Mouse (Mus musculus): ENCODE measurements around the gene Tulp2.
"Not testable (repeated sequence)": the region's sequence is repeated elsewhere in the genome, so short reads cannot be mapped to it uniquely, and the experiment has no call there.

The Tulp2 gene

DNA sequence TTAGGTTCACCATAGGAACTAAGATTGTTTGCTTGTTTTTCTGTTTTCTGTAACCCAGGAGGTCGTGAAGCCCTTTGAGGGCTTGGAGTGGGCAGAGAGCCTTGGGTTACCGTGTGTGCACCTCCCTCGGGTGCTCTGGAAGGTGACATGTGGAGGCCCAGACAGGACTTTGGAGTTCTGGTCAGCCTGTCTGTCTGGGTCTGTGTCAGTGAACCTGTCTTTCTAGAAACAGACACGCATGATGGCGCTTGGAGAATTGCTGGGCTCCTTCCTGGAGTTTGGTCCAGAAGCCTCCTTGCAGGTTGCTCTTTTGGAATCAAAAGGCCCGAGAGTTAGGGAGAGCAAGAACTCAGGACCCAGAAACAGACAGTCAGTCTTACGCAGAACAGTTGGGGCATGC lies 21.3 kb upstream of the Tulp2 start:
- no peak for DNase-seq

DNA sequence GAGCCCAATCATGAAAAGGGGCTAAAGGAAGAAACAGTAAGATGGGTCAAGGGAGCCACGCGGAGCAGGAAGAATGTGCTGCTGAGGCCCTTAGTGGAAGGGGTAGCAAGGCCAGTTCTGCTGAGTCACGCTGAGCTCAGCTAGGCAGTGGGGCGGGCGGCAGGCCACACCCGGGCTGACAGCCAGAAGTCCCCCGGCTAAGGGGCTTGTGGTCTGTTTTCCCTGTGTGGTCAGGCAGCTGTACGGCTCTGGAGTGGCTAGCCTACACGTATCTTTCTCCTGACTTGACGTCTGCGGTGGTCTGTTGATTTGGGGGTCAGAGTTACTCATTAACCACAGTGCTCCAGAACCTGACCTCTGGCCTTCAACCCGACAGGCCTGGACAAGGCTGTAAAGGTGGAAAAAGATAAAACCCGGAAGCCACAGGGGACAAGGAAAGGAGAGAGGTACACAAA lies 20.8 kb upstream of the Tulp2 start:
- peak; percentile 64 for DNase-seq

DNA sequence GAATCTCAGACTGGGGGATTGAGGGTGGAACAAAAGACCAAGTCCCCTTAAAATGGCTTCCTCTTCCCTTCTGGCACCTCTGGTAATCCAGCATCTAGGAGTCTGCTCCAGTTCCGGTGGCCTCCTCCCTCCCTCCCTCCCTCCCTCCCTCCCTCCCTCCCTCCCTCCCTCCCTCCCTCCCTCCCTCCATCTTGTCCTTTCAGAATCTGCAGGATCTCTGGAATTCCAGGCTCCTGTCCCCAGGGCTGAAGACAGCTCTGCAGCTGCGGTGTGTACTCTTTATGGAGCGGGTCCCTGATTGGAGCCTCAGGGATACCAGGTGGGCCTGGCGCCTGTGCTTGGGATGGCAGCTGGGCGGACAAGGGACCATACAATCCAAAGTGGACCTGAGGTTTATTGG lies 20.4 kb upstream of the Tulp2 start:
- peak; percentile 57 for DNase-seq

DNA sequence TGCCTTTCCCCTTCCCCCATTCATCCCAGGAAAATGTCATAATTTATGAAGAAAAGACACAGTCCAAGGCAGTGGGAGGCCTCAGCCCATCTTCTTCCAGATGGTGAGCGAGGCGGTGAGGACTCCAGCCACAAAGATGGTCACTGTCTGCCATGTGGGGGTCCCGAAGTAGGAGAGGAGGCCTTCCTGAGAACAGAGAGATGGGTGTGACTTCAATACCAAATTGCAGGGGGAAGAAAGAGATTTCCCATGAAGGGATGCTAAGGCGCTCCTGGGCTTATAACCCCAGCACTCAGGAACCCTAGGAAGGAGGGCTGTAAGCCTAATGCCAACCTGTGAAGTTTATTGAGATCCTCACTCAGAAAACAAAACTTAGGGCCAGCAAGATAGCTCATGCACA lies 19.9 kb upstream of the Tulp2 start:
- DNase-seq, result no peak

DNA sequence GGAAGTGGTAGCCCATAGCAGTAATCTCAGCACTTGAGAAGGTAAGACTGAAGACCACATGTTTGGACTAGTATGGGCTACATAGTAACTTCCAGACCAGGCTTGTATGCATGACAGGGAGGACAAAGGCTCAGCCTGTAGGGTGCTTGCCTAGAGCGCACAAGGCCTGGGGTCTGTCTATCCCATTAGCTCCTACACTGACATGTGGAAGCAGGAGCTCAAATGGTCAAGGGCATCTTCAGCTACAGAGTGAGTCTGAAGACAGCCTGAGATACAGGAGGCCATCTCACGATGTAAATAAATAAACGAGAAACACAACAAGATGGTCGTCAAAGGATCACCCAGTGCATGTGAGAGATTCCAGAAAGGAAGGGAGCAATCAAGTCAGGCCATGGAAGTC lies 19.4 kb upstream of the Tulp2 start:
- no peak for DNase-seq

DNA sequence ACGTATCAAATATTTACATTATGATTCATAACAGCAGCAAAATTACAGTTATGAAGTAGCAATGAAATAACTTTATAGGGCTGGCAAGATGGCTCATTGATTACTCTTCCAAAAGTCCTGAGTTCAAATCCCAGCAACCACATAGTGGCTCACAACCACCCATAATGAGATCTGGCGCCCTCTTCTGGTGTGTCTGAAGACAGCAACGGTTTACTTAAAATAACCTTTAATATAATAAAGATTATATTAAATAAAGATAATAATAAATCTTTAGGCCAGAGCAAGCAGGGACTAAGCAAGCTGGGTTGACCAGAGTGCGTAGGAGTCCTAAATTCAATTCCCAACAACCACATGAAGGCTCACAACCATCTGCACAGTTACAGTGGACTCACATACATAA lies 18.8 kb upstream of the Tulp2 start:
- DNase-seq, result not testable (repeated sequence)

DNA sequence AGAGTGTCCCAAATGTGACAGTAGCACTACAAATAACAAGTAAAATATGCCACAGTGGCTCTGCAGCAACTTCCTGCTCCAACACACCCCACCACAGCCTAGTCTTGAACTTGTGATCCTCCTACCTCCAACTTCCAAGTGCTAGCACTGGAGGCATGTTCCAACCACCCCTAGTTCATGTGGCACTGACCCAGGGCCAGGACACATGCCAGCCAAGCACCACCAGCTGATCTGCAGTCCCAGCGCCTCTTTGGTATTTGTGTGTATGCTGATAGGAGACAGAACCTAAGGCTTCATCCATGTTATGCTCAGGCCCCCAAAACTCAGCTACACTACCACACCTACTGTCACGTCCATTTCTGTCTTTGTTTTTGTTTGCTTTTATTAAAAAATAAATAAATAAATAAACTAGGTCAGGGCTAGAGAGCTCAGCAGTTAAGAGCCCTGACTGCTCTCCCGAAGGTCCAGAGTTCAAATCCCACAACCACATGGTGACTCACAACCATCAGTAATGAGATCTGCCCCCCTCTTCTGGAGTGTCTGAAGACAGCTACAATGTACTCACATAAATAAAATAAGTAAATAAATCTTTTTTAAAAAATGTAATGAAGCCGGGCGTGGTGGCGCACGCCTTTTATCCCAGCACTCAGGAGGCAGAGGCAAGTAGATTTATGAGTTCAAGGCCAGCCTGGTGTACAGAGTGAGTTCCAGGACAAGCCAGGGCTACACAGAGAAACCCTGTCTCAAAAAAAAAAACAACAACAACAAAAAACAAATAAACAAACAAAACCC lies 17.5 kb upstream of the Tulp2 start:
- DNase-seq, result no peak

DNA sequence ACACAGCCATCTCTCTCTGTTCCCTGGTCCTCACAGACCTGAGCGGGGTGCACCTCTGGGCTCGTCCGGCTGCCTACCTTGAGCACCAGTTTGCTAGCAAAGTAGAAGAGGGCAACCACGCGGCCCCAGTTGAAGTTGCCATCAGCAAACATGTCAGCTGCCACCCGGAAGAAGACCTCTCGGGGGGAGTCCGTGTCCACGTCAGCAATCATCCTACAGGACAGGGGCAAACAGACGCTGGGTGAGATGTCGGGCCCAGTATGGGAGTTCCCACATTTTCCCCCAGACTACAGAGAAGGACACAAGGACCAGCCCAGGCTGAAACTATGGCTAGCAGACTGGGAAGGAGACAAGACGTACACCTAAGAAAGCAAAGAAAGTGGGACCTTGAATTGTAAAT lies 16.6 kb upstream of the Tulp2 start:
- no peak for DNase-seq

DNA sequence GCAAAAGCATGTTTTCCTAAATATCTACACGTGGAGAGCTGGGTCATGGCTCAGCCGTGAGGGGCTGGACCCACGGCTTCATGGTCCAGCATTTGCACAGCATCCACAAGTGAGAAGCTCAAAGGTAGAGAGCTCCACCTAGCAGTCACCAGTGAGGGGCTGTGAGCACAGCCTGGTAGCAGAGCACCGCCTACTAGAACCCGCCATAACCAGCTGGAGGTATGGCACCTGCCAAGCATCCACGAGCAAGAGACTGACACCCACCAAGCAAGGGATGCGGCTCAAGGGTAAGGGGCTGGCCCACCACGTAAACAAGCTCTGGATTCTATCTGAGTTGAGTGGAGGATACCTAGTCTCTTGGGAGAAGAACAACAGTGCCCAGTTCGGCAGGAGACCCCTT lies 16.1 kb upstream of the Tulp2 start:
- no peak for DNase-seq

DNA sequence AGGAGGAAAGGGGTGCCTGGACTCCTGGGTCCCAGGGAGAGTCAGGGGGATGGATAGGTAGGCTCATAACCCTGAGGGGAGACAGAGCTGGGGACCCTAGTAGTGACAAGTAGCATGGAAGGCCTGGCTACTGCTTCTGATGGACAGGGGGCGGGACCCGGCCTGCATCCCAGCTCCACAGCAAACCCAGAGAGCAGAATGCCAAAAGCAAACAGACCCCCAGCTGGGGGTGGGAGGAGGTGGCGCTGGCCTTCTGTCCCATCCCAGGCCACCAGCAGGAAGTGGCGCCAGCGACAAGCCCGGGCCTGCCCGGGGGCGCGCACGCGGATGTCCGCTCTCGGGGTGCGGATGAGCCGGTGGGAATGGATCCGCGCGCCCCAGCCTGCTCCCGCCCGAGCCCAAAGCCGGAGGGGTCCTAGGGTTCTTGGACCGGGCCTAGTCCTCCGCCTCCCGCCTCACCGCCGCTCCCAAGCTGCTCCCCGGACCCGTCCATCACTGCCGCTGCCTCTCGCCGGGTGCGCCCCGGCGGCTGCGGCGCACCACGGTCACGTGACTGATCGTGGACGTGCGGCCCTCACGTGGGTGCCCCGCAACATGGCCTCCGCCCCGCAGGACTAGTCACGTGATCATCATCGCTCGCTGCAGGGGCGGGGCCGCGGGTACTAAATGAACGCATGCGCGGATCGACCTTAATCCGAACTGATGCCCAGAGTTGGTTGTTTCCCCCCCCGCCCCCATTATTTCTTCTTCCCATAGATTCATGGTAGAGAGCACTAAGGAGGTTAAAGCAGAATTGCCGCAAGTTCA lies 15.2 kb upstream of the Tulp2 start, which contains the start of gene Bax:
Gene Bax (minus strand): TSS at position 616 of the 807 bp plus-strand sequence.
- peak; percentile 98 for DNase-seq

DNA sequence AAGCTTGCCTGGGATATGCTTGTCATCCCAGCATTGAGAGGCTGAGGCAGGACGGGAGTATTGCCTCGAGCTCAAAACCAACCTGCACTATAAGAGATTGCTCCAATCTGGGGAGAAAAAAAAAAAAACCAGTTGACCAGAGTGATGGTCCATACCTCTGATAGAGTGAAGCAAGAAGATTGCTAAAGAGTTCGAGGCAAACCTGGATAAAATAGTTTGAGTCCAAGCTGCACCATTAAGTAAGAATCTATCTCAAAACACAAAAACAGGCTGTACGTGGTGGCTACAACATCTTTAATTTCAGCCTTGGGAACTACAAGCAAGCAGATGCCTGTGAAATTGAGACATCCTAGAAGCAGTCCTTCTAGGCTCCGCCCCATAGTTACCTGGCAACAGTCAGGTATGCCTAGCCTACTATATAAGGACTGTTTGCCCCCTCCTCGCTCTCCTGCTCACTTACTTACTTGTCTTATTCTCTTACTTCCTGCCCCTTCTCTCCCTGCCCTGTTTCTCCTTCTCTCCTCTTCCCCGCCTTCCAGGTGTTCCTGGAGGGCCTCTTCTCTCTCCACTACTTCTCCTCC lies 14.5 kb upstream of the Tulp2 start:
- no peak for DNase-seq

DNA sequence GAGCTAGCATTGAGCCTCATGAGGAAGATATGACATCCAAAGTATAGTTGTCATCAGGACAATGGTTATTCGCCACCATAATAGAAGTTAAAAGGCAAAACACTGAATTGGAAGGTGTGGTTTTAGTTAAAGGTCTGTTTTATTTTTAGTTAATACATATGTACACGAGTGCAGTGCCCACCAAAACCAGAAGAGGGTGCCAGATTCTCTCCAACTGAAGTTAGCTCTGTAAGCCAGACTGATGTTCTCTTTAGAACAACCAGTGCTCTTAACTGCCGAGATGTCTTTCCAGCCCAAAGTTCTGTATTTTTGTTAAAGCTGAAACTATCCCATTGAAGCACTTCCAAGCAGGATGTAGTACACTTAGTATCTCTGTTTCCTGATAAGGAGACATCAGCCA lies 10.8 kb upstream of the Tulp2 start:
- peak; percentile 71 for DNase-seq

DNA sequence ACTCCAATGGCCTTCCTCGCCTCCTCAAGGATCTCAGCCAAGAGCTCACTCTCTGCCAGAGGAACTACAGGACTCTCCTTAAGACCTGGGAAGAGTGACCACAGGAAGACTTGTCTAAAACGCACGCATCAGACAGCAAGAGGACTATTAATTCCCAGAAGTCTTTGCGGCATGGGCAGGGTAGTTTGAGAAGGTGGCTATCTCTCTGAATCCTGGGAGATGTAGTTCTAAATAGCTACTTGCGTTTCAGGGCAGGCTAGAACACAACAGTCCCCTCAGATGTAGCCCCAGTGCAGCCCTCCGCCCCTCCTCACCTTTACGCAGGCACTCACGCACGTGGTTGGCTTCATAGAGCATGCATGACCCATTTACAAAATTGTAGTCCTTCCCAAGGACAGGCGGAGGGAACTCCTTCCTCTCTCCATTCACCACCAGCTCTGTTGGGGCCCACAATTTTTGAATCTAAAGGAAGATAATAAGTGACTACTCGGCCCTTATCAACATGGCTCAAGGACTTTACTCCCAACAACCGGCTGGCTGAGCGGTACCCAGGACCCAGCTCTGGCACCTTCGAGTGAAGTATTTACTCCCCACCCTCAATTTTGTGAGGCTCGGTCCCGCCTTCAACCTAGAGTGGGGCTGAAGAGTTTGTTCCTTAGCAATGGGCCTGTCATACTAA lies 6.2 kb upstream of the Tulp2 start:
- peak; percentile 51 for DNase-seq

DNA sequence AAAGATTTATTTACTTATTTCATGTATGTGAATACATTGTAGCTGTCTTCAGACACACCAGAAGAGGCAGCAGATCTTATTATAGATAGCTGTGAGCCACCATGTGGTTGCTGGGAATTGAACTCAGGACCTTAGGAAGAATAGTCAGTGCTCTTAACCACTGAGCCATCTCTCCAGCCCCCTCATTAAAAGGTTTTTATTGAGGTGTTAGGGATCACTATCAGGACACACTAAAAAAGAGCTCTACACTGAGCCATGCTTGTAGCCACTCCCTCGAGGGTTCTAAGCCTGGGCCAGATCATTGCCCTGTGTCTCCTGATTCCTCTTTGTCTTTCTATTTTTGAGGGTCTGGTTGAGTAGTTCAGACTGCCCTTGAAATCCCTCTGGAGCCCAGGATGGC lies 5.2 kb upstream of the Tulp2 start:
- no peak for DNase-seq

DNA sequence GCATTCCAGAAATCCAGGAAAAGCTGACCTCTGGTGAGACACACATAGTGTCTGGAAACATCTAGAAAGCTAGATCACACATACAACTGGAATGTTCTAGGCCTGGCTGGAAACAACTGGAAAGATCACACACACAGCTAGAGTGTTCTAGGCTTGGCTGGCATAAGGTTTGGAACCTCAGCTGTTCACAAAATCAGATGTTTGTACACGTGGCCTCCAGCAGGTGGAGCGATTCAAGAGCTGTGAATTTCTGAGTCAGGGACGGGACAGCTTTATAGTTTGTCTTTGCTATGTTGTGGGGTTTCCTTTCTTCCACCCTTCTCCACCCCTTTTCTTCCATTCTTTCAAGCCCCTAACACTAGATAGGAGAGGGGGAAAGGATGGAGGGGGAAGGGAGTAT lies 4.7 kb upstream of the Tulp2 start:
- DNase-seq, result peak; percentile 72

DNA sequence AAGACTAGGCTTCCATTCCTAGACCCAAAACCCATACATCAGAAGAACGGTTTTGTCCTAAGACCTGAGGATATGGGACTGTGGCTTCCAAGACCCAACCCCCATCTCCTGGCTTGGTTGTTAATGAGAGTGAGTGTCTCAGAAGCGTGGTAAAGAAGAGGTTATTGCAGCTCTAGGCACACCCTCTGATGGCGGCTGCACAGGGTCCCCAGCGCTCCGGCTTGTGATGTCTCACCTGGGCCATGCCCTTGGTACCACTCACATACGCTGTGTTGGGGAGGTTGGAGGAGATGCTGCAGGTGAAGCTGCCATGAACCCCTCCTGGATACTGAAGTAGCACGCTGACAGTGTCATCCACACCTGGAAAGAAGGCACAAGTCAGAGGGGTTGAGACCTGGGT lies 2.9 kb upstream of the Tulp2 start:
- no peak for DNase-seq

DNA sequence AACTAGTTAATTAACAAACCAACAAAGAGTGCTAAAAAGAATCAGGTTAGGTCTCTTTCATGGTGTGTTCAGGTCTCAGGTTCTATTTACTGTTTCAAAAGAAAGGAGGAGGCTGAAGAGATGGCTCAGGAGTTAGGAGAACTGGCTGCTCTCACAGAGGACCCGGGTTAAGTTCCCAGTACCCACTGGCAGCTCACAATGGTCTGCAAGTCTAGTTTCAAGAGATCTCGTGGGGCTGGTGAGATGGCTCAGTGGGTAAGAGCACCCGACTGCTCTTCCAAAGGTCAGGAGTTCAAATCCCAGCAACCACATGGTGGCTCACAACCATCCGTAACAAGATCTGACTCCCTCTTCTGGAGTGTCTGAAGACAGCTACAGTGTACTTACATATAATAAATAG lies 1.4 kb upstream of the Tulp2 start:
- DNase-seq, result not testable (repeated sequence)

DNA sequence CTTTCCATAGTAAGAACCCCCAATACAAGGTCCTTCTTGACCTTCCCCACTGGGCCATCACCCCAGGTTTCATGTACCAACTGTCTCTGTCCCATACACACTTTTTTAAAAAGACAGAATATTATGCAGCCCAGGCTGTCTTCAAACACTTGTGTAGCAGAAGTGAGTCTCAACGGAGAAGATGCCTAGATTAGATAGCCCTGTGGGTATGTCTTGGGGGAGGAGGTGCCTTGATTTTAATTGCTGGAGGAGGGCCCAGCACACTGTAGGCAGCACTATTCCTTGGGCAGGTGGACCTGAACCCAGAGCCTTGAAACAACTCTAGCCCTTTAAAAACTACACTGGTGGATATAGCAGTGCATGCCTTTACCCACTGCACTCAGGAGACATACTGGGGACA lies 489 bp downstream of the Tulp2 start:
- no peak for DNase-seq

DNA sequence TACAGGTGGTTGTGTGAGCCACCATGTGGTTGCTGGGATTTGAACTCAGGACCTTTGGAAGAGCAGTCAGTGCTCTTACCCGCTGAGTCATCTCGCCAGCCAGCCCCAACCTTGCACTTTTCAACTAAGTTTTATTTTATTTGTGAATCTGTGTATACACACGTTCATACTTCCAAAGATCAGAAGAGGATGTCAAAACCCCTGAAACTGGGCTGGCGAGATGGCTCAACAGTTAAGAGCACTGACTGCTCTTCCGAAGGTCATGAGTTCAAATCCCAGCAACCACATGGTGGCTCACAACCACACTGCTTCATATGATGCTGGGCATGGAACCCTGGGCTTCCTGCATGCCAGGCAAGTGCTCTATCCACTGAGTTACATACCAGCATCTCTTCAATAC lies 3.3 kb downstream of the Tulp2 start:
- not testable (repeated sequence) for DNase-seq

DNA sequence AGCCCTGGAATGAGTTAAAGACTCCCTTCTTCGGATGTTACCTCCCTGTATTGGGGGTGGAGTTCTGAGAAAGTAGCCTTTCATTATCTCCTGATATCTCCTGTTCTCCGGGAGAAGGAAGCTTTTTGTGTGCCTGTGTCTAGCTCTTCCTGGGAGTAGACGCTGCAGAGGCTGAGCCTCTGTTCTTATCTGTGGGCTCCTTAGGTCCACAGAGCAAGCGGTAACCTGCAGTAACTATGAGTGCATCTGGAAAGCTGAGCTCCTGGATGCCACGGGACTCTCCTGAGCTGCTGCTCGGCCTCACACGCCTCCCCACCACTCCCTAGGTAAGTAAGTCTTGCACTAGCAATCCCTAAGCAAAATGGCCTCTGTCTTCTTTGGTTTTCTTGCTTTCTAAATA lies 4.5 kb downstream of the Tulp2 start:
- DNase-seq, result no peak

DNA sequence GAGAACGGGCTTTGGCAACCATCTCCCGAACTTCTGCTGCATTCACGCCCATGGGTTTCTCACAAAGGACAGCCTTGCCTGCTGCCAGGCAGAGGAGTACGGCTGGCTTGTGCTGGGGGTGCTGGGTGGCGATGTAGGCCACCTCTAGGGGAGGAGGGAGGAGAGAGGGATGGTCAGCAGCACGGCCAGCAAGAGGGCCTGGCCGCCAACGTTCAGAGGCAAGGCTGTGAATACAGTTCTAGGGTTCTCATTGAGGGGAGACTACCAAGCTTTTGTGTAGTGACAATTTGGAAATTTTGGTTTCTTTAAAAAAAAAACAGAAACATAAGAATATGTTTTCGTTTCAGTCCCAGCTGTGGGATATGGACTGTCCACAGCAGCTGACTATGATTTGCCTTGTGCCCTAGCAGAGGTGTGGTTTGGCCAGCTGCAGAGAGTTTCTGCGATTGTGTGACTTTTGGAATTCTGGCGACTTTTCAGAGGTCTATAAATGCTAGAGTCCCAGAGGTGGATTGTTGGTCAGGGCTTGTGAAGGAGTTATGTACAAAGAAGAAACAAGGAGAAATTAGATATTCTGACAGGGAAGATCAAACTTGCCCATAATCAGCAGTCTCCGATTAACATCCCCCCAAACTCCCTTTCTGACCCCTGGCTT lies 5.2 kb downstream of the Tulp2 start, which contains the start of gene Gm45808:
Gene Gm45808 (minus strand): TSS at position 51 of the 655 bp plus-strand sequence.
- no peak for DNase-seq

DNA sequence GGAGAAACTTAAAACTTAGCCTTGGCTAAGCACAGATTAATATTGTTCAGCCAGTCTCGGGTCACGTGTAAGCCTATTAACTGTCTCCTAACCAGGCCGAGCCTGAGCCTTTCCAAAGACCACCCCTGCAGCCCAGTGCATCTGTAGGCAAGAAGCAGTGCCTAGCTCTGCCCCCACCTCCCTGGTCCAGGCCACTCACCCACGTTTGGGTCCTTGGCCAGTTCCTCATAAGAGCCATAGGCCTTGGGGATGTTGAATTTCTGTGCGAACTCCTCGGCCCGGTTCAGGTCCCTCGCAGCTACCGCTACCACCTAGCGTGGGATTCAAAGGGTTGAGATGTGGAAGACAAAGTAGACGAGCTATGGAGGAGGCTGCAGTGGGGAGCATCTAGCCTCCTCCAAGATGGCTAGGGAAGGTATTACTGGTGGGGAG lies 6.2 kb downstream of the Tulp2 start:
- peak; percentile 64 for DNase-seq

Measured in retina, postnatal 1 day (tissue).